Mouse (Mus musculus) CD4-positive, CD25-positive, alpha-beta regulatory T cell, adult 4 months (primary cell): ENCODE measurements at regions not wholly inside any gene's neighbourhood (a gene's known extent, or its start where the extent isn't known, plus 50 kb on each side); places are given as distances from the start of the nearest gene placed in this dataset.
A peak's percentile ranks its signal among the peaks of the same experiment; 100 is the strongest.

Experiments used
- ATAC-seq: one replicate; pipeline ENCODE4 v1.8.0; 2017

- no peak for ATAC-seq
These were observed 107.2 kb upstream of the Eepd1 start for GRCm38 (mm10) chr9:25374161-25374560.

- no peak for ATAC-seq
These were observed 105.1 kb upstream of the Eepd1 start for GRCm38 (mm10) chr9:25376209-25376608.

GRCm38 (mm10) chr9:25377771-25378747 lies 103.3 kb upstream of the Eepd1 start:
- ATAC-seq, result no peak

GRCm38 (mm10) chr9:25385333-25385732 lies 96.0 kb upstream of the Eepd1 start:
- no peak for ATAC-seq

- no peak for ATAC-seq
These were observed 93.3 kb upstream of the Eepd1 start for GRCm38 (mm10) chr9:25387876-25388650.

GRCm38 (mm10) chr9:25389351-25389750 lies 92.0 kb upstream of the Eepd1 start:
- ATAC-seq, result no peak

- peak; percentile 54 for ATAC-seq
These were observed 80.6 kb upstream of the Eepd1 start for GRCm38 (mm10) chr9:25400647-25401335.

GRCm38 (mm10) chr9:25405848-25406247 lies 75.5 kb upstream of the Eepd1 start:
- ATAC-seq, result no peak

GRCm38 (mm10) chr9:25408518-25408917 lies 72.8 kb upstream of the Eepd1 start:
- no peak for ATAC-seq

GRCm38 (mm10) chr9:25409729-25410128 lies 71.6 kb upstream of the Eepd1 start:
- ATAC-seq, result no peak

- ATAC-seq, result no peak
These were observed 67.5 kb upstream of the Eepd1 start for GRCm38 (mm10) chr9:25413873-25414272.

GRCm38 (mm10) chr9:25414315-25414714 lies 67.0 kb upstream of the Eepd1 start:
- no peak for ATAC-seq

- no peak for ATAC-seq
These were observed 54.4 kb upstream of the Eepd1 start for GRCm38 (mm10) chr9:25426941-25427340.

GRCm38 (mm10) chr9:25429450-25430213 lies 51.7 kb upstream of the Eepd1 start:
- peak; percentile 69 for ATAC-seq
